Mouse (Mus musculus): Measurements from ENCODE around the gene Cd160. TPM values are rescaled to one million over a fixed set of nuclear protein-coding genes. Genes with fewer than 3 reads are reported as not detected.

The Cd160 gene
- polyA plus RNA-seq (2017; shearing (Covaris generic)) = 10 to 100 TPM; 15.8 to 21.4 TPM

DNA sequence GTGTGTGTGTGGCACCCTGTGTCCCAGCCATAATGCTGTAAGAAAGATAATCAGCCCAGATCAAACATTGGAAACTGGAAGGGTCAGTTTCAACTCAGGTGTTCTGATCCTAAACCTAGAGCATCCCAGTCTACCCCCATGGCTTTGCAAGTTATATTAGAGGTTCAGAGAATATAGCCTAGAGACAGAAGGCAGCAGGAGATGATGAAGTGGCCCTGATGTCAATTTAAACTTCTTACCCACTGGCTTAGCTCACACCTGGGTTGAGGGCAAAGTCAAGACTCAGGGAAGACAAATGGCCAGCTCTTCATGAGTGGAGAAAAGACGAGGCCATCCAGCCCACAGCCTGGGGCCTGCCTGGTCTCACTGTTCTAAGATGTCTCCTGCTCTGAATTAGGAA is at the start of gene Cd160, which contains the start of gene Pdzk1:
Gene Cd160, minus strand, starts transcription at position 368 of the 400 bp plus-strand sequence.
Gene Pdzk1, plus strand, starts transcription at position 301 of the 400 bp plus-strand sequence.

Other genes with a start within 250 kb of the Cd160 start
- gene Polr3gl, start 235.2 kb downstream of the Cd160 start, polyA plus RNA-seq (2017; shearing (Covaris generic)) = 10 to 100 TPM; 15.7 to 29.1 TPM
- under 1 TPM in 1 of 2 experiments, not detected in 1; 0.16 TPM for gene Ankrd34a, start 232.7 kb downstream of the Cd160 start, polyA plus RNA-seq (2017; shearing (Covaris generic))
- gene Lix1l, start 228.2 kb downstream of the Cd160 start, polyA plus RNA-seq (2017; shearing (Covaris generic)) = under 1 TPM; 0.24 to 0.44 TPM
- 100 to 1,000 TPM; 131 to 148 TPM for gene Rbm8a, start 199.4 kb downstream of the Cd160 start, polyA plus RNA-seq (2017; shearing (Covaris generic))
- gene Pex11b, start 194.0 kb downstream of the Cd160 start, polyA plus RNA-seq (2017; shearing (Covaris generic)) = 10 to 100 TPM; 47.2 to 47.4 TPM
- gene Gm42957, start 193.9 kb downstream of the Cd160 start, polyA plus RNA-seq (2017; shearing (Covaris generic)) = under 1 TPM; 0.06 to 0.69 TPM
- under 1 TPM; 0.20 to 0.42 TPM for gene Itga10, start 183.8 kb downstream of the Cd160 start, polyA plus RNA-seq (2017; shearing (Covaris generic))
- gene Ankrd35, start 159.2 kb downstream of the Cd160 start, polyA plus RNA-seq (2017; shearing (Covaris generic)) = 1 to 10 TPM in 1 of 2 experiments, under 1 TPM in 1; 0.06 to 1.1 TPM
- 10 to 100 TPM; 20.4 to 28.3 TPM for gene Pias3, start 133.0 kb downstream of the Cd160 start, polyA plus RNA-seq (2017; shearing (Covaris generic))
- under 1 TPM; 0.75 to 0.86 TPM for gene Nudt17, start 120.8 kb downstream of the Cd160 start, polyA plus RNA-seq (2017; shearing (Covaris generic))
- 10 to 100 TPM; 66.7 to 79.7 TPM for gene Polr3c, start 101.7 kb downstream of the Cd160 start, polyA plus RNA-seq (2017; shearing (Covaris generic))
- gene Rnf115, start 101.7 kb downstream of the Cd160 start, polyA plus RNA-seq (2017; shearing (Covaris generic)) = 100 to 1,000 TPM; 112 to 130 TPM
- gene Pdzk1, start 67 bp downstream of the Cd160 start, polyA plus RNA-seq (2017; shearing (Covaris generic)) = under 1 TPM; 0.24 to 0.43 TPM
- under 1 TPM; 0.14 to 0.33 TPM for gene Gja5, start 75.3 kb upstream of the Cd160 start, polyA plus RNA-seq (2017; shearing (Covaris generic))
- gene Gpr89, start 76.0 kb upstream of the Cd160 start, polyA plus RNA-seq (2017; shearing (Covaris generic)) = 10 to 100 TPM; 25.3 to 33.1 TPM
- under 1 TPM in 1 of 2 experiments, not detected in 1; 0.02 TPM for gene Gja8, start 96.7 kb upstream of the Cd160 start, polyA plus RNA-seq (2017; shearing (Covaris generic))

Measured in inflammation-experienced regulatory T-cells (primary cell).